Mouse (Mus musculus) lung, adult 2 months (tissue): ENCODE measurements around the gene Zfp775.

ENCODE experiments used
- CTCF ChIP-seq: fragments of 200-500 bp; IDR thresholded peaks from 2 replicates; pipeline ENCODE4 v1.5.1; 2011; ENCODE audit warnings: mild to moderate bottlenecking, low read length, control low read depth; ENCODE audit not compliant: insufficient read depth
- POLR2A ChIP-seq: fragments of 200-500 bp; IDR thresholded peaks from 2 replicates; pipeline ENCODE4 v1.6.1; 2011; ENCODE audit warnings: low read depth, mild to moderate bottlenecking, control low read depth, low read length, borderline replicate concordance; ENCODE audit errors: extremely low read depth

DNA sequence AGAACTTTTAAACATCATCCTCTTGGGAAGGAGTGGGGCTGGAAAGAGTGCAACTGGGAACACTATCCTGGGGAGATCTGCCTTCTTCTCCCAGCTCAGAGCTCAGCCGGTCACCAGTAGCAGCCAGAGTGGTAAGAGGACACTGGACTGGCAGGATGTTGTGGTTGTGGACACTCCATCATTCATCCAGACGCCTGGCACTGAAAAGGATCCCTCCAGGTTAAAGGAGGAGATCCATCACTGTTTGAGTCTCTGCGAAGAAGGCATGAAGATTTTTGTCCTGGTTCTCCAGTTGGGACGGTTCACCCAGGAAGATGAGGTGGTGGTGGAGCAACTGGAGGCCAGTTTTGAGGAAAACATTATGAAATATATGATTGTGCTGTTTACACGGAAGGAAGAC lies 56.9 kb downstream of the Zfp775 start:
- TF ChIP-seq POLR2A, result no peak
- no peak for TF ChIP-seq CTCF
